Mouse (Mus musculus) heart, embryonic 14.5 days (tissue): ENCODE measurements around the gene Hist1h4k. TPM values are rescaled to one million over a fixed set of nuclear protein-coding genes. Genes with fewer than 3 reads are reported as not detected.

Source experiments
- ATAC-seq: fragments of 200-750 bp; cut with Nextera tagmentation; 2 replicates; pipeline ENCODE4 v1.8.0; 2017; ENCODE audit warnings: low read depth, moderate TSS enrichment; ENCODE audit not compliant: insufficient number of reproducible peaks, insufficient read depth, low FRiP score
- H3K27ac ChIP-seq, 2 experiments: fragments of 200-500 bp in 1 of 2; fragments of 300-500 bp in 1 of 2; sonication (generic) in 1 of 2; replicated peaks in 1 of 2; 2 replicates each; pipeline ENCODE4 v1.5.1; 2012 to 2014; ENCODE audit warnings: low read depth in 2 of 2, low read length in 2 of 2, control low read depth in 1 of 2, mild to moderate bottlenecking in 1 of 2, mixed read lengths in 1 of 2; ENCODE audit not compliant: control insufficient read depth in 1 of 2, insufficient read depth in 1 of 2
- H3K27me3 ChIP-seq: fragments of 300-500 bp; sonication (generic); 2 replicates; pipeline ENCODE4 v1.6.1; 2014; ENCODE audit warnings: mild to moderate bottlenecking, low read length, control low read depth; ENCODE audit not compliant: control insufficient read depth, insufficient read depth
- H3K36me3 ChIP-seq: fragments of 300-500 bp; sonication (generic); 2 replicates; pipeline ENCODE4 v1.6.1; 2014; ENCODE audit warnings: mild to moderate bottlenecking, control low read depth, low read length, mixed read lengths; ENCODE audit not compliant: control insufficient read depth, insufficient read depth
- H3K4me1 ChIP-seq, 2 experiments: fragments of 200-500 bp in 1 of 2; fragments of 300-500 bp in 1 of 2; sonication (generic) in 1 of 2; 2 replicates each; pipeline ENCODE4 v1.6.1; 2012 to 2014; ENCODE audit warnings: low read length in 2 of 2, control low read depth in 1 of 2, mixed read lengths in 1 of 2; ENCODE audit not compliant: control insufficient read depth in 2 of 2, insufficient read depth in 2 of 2
- H3K4me2 ChIP-seq: fragments of 300-500 bp; sonication (generic); 2 replicates; pipeline ENCODE4 v1.6.1; 2014; ENCODE audit warnings: mild to moderate bottlenecking, low read length
- H3K4me3 ChIP-seq, 2 experiments: fragments of 200-500 bp in 1 of 2; fragments of 300-500 bp in 1 of 2; sonication (generic) in 1 of 2; 2 replicates each; pipeline ENCODE4 v1.5.1; 2012 to 2014; ENCODE audit warnings: low read length in 2 of 2, mild to moderate bottlenecking in 2 of 2, control low read depth in 1 of 2, low read depth in 1 of 2, moderate library complexity in 1 of 2; ENCODE audit not compliant: control insufficient read depth in 1 of 2, insufficient read depth in 1 of 2
- H3K9ac ChIP-seq: fragments of 300-500 bp; sonication (generic); 2 replicates; pipeline ENCODE4 v1.6.1; 2014; ENCODE audit warnings: mild to moderate bottlenecking, low read length
- H3K9me3 ChIP-seq: fragments of 300-500 bp; sonication (generic); 2 replicates; pipeline ENCODE4 v1.6.1; 2016; ENCODE audit warnings: low read length, control low read depth; ENCODE audit not compliant: control insufficient read depth
- WGBS: fragments of 180-500 bp; shearing (Covaris S2); extraction: QIAGEN DNeasy Blood & Tissue Kit; methylation state at CpG from one replicate; pipeline ENCODE4 v1.1.7; 2014; 5-methylcytosine and 5-hydroxymethylcytosine counted together
- polyA plus RNA-seq: library from polyadenylated mRNA; unstranded; fragments of >200 nt; fragmentation: Nextera tagmentation; extraction: Ambion mirVana; gene quantifications from 2 replicates; pipeline ENCODE4 v1.2.1, GENCODE M21; 2014

The Hist1h4k gene
- polyA plus RNA-seq, 1 experiment from 2014 or later = 4.1 TPM

DNA sequence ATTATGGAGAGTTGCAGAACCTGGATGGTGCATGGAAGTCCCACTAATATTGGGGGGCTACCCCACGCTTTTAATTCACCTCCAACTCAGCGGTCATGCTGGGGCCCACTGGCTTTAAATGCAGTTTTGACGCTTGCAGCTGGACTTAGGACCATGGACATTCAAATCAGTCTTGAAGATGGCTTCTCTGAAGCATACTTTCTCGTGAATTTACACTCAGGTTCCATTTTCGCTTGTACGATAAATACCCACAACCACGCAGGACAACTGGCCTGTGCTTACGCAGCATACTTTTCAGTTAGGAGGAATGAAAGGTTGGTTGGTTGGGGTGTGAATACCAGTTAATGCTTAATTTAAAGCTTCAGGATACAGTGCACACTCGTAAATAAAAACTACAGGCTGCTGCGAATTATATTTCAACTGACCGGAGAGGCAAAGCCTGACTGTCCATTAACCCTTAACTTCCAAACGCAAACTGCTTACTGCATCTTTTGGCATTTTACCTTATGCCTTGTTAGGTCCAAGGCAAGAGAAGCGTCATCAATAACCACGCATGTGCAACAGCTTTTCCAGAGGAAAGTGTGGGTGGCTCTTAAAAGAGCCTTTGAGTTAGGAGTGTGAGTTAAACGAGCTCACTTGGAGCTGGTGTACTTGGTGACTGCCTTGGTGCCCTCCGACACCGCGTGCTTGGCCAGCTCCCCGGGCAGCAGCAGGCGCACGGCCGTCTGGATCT is 35.0 kb downstream of the Hist1h4k start:
- no peak for ATAC-seq
- peak overlapping the region; percentile 75 for H3K9ac ChIP-seq
- 1% methylated on average over 21 of the region's 22 CpGs for WGBS

DNA sequence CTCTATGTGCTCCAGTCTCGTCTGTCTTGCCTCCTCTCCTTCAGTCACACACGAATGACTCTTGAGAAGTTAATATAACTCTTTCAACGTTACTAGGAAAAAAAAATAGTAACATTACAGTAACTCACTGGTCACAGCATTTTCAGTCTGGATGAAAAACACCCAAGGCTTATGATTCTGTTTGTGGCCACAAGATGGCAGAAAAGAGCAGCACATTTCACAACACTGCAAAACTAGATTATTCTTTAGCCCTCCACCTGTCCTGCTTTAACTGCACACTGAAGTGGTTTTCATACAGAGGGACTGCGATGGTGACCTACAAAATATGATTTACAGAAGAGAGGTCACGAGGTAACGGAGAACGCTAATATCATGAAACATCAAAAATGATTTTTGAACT is 35.6 kb downstream of the Hist1h4k start:
- H3K27me3 ChIP-seq = no peaks in the 10 kb centered on the region
- WGBS = 1% methylated on average over 7 of the region's 7 CpGs
- peak overlapping the region; percentile 75; the same call in 1 of the 2 replicates for H3K9ac ChIP-seq
- H3K4me1 ChIP-seq = peaks cover 3 to 17% of the 10 kb centered on the region in 2 experiments; a peak in 3 of 4 replicates
- no peak for ATAC-seq
- H3K36me3 ChIP-seq = no peaks in the 10 kb centered on the region
- H3K4me2 ChIP-seq = peak overlapping the region; percentile 74
- H3K27ac ChIP-seq = peak overlapping the region; percentile 32 to 92; a peak in 2 of 4 replicates
- peak overlapping the region in 1 of 2 experiments; percentile 37; a peak in 1 of 4 replicates for H3K4me3 ChIP-seq
- no peaks in the 10 kb centered on the region for H3K9me3 ChIP-seq

More for the DNA sequence above, 35.0 kb downstream of the Hist1h4k start:
- Histone ChIP-seq H3K27ac (peak overlapping the region; percentile 83 to 92), H3K4me3 (peak overlapping the region; percentile 37 to 38), H3K4me2 (peak overlapping the region; percentile 74), H3K9me3 (no peaks in the 10 kb centered on the region), H3K27me3 (no peaks in the 10 kb centered on the region), H3K4me1 (peaks cover 3 to 17% of the 10 kb centered on the region in 2 experiments; a peak in 3 of 4 replicates), H3K36me3 (no peaks in the 10 kb centered on the region)

DNA sequence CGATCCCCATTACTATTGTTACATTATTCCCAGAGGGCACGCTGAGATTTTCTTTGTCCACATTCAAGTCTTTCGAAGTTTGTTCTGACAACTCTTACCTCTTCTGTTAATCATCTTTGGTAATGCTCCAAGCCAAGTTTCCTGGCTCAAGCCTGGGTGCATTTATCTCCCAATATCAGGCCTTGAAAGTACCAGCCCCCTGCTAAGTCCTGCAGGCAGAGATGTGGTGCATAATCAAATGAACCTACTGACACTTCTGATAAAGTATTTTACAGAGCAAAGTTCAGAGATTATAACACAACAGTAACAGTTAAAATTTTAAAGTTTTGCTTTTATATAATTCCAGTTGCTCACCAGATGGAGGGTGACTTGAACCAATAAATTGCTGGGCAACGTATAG is 38.6 kb downstream of the Hist1h4k start:
- WGBS = 31% methylated on average over 4 of the region's 4 CpGs
- peak overlapping the region in 1 of 2 experiments; percentile 59; a peak in 2 of 4 replicates for H3K27ac ChIP-seq
- peak overlapping the region in 1 of 2 experiments; percentile 49; a peak in 2 of 4 replicates for H3K4me3 ChIP-seq
- peak overlapping the region; percentile 79 for H3K4me2 ChIP-seq
- no peaks in the 10 kb centered on the region for H3K36me3 ChIP-seq
- H3K9ac ChIP-seq = peak overlapping the region; percentile 74; the same call in 1 of the 2 replicates
- no peak for ATAC-seq
- H3K9me3 ChIP-seq = no peaks in the 10 kb centered on the region
- H3K4me1 ChIP-seq = peaks cover 3 to 7% of the 10 kb centered on the region in 2 experiments; a peak in 3 of 4 replicates
- no peaks in the 10 kb centered on the region for H3K27me3 ChIP-seq

DNA sequence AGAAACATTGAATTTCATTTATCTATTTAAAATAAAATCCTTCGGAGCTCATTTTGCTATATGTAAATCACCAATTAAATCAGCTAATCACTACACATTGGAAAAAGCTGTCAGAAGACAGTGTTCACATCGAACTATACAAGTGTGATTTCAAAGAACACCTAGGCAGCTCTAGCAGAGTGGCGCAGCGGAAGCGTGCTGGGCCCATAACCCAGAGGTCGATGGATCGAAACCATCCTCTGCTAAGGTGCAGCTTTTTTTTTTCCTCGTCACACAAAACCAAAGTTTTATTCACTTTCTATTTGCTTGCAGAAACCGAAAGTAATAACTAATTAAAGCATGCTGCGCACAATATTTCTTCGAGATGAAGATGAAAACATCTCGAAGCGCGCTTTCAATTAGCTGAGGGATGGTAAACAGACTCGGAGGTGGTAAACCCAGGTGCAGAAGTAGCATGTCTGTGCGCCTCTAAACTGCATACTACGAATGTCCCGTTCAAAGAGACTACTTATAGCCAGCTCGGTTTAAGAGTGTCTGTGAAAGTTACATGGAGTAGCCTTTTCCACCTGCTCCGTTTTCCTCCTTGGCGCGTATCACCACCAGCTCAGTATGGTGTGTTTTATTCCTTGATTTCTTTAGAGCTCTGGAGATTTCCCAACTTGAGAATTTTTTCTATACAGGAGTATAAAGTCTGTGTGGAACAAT is 39.3 kb downstream of the Hist1h4k start:
- Histone ChIP-seq H3K36me3 (no peaks in the 10 kb centered on the region), H3K9ac (peak overlapping the region; percentile 74), H3K4me3 (peak overlapping the region; percentile 49 to 58), H3K27ac (peak overlapping the region; percentile 59 to 66; a peak in 3 of 4 replicates), H3K27me3 (no peaks in the 10 kb centered on the region), H3K9me3 (no peaks in the 10 kb centered on the region), H3K4me2 (peak overlapping the region; percentile 79), H3K4me1 (peaks cover 3 to 7% of the 10 kb centered on the region in 2 experiments; a peak in 3 of 4 replicates)
- ATAC-seq = peak; percentile 79; the same call in 1 of the 2 replicates
- 3% methylated on average over 22 of the region's 22 CpGs for WGBS

DNA sequence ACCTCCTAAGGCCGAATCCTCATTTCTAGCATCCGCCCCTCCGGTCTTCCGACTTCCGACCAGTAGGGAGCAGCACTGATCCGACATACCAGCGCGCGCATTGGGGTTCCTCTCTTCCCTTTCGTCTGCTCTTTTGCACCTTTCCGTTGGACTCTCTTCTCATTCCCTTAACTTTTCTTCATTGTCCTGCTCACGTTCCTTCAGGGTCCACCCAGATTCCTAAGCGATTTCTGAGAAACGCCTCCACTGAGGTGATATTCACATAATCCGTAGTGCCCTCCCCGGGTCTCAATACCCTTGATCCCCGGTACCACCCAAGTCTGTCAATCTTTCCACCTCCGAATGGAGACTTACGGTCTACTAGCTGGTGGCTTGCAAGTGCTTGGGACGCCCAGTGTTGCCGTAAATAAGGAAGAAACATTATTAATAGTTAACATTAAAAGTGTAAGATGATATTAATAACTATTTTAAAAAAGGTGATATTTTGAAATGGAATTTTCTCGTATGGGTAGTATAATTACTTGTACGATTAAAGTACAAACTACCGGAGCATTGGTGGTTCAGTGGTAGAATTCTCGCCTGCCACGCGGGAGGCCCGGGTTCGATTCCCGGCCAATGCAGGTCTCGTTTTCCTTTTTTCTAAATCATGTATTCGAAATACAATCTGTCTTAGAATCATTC is 40.1 kb downstream of the Hist1h4k start:
- no peaks in the 10 kb centered on the region for H3K36me3 ChIP-seq
- peak; percentile 71 for ATAC-seq

DNA sequence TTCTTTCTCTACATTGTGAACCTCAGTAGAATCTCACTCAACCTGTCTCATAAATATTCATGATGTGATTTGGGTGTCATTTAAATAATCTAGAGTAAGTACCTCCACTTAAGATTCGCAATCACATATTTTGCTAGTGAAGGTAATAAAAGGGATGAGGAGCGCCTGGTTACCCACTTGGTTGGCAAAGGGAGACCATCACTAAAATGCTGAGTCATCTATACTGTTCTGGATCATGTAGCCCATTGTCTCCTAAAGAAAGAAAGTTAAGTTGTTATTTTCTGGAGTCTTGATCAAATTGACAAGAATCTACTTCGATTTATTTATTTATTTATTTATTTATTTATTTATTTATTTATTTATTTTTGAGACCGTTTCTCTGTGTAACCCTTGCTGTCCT is 43.6 kb downstream of the Hist1h4k start:
- Histone ChIP-seq H3K27me3 (no peaks in the 10 kb centered on the region), H3K36me3 (no peaks in the 10 kb centered on the region), H3K27ac (no peak overlapping the region), H3K9ac (no peak overlapping the region), H3K4me3 (no peak overlapping the region), H3K4me2 (no peak overlapping the region), H3K9me3 (no peaks in the 10 kb centered on the region), H3K4me1 (no peaks in the 10 kb centered on the region)
- 64% methylated on average over 4 of the region's 4 CpGs for WGBS
- no peak for ATAC-seq

More for the DNA sequence above, 40.1 kb downstream of the Hist1h4k start:
- peak overlapping the region; percentile 65 for H3K9ac ChIP-seq
- peak overlapping the region; percentile 49 to 93 for H3K4me3 ChIP-seq
- peak overlapping the region; percentile 77 to 98 for H3K27ac ChIP-seq
- peak overlapping the region; percentile 79 for H3K4me2 ChIP-seq
- H3K9me3 ChIP-seq = no peaks in the 10 kb centered on the region
- no peaks in the 10 kb centered on the region for H3K27me3 ChIP-seq
- H3K4me1 ChIP-seq = peaks cover 2 to 4% of the 10 kb centered on the region in 2 experiments; a peak in 3 of 4 replicates
- WGBS = under 1% methylated on average over 32 of the region's 32 CpGs
